Mouse (Mus musculus) hindbrain, embryonic 14.5 days (tissue): ENCODE measurements around the gene Otx1. TPM values are rescaled to one million over a fixed set of nuclear protein-coding genes. Genes with fewer than 3 reads are reported as not detected.
A peak's percentile ranks its signal among the peaks of the same experiment; 100 is the strongest.

Experiments used
- ATAC-seq: fragments of 200-750 bp; cut with Nextera tagmentation; 2 replicates; pipeline ENCODE4 v1.8.0; 2017; ENCODE audit warnings: moderate number of reproducible peaks, mild to moderate bottlenecking, moderate TSS enrichment, moderate library complexity; ENCODE audit not compliant: low FRiP score
- DNase-seq: peaks from one replicate; pipeline ENCODE4 v3.0.0-alpha.2; 2015; ENCODE audit warnings: low spot score
- H3K27ac ChIP-seq: fragments of 300-500 bp; sonication (generic); 2 replicates; pipeline ENCODE4 v1.5.1; 2014; ENCODE audit warnings: mild to moderate bottlenecking, moderate library complexity
- H3K27me3 ChIP-seq: fragments of 300-500 bp; sonication (generic); 2 replicates; pipeline ENCODE4 v1.6.1; 2014; ENCODE audit warnings: mild to moderate bottlenecking, low read length, mixed read lengths; ENCODE audit not compliant: control insufficient read depth, insufficient read depth
- H3K36me3 ChIP-seq: fragments of 300-500 bp; sonication (generic); replicated peaks from 2 replicates; pipeline ENCODE4 v1.6.1; 2014; ENCODE audit not compliant: control insufficient read depth, insufficient read depth
- H3K4me1 ChIP-seq: fragments of 300-500 bp; sonication (generic); replicated peaks from 2 replicates; pipeline ENCODE4 v1.6.1; 2014; ENCODE audit warnings: antibody characterized with exemption, low read length, mixed read lengths; ENCODE audit not compliant: control insufficient read depth, insufficient read depth
- H3K4me2 ChIP-seq: fragments of 300-500 bp; sonication (generic); replicated peaks from 2 replicates; pipeline ENCODE4 v1.6.1; 2014; ENCODE audit warnings: mild to moderate bottlenecking, moderate library complexity
- H3K4me3 ChIP-seq: fragments of 300-500 bp; sonication (generic); replicated peaks from 2 replicates; pipeline ENCODE4 v1.5.1; 2014; ENCODE audit warnings: mild to moderate bottlenecking, low read length
- H3K9ac ChIP-seq: fragments of 300-500 bp; sonication (generic); 2 replicates; pipeline ENCODE4 v1.6.1; 2014
- H3K9me3 ChIP-seq: fragments of 300-500 bp; sonication (generic); 2 replicates; pipeline ENCODE4 v1.6.1; 2016; ENCODE audit warnings: low read length; ENCODE audit not compliant: control insufficient read depth
- WGBS: fragments of 180-500 bp; shearing (Covaris S2); extraction: QIAGEN DNeasy Blood & Tissue Kit; methylation state at CpG from one replicate; pipeline ENCODE4 v1.1.7; 2014; 5-methylcytosine and 5-hydroxymethylcytosine counted together
- polyA plus RNA-seq: library from polyadenylated mRNA; unstranded; fragments of >200 nt; fragmentation: Nextera tagmentation; extraction: Ambion mirVana; gene quantifications from 2 replicates; pipeline ENCODE4 v1.2.1, GENCODE M21; 2014

Gene Otx1
- 0.37 and 1.6 TPM in 2 replicates for polyA plus RNA-seq

- Histone ChIP-seq H3K27me3 (peaks cover 100% of the 10 kb centered on the region), H3K27ac (peak within 1 kb of the TSS; percentile 47), H3K36me3 (peaks cover 5% of the 10 kb centered on the region; the same call in 1 of the 2 replicates), H3K9me3 (no peaks in the 10 kb centered on the region), H3K4me2 (peak within 1 kb of the TSS; percentile 60), H3K9ac (peak within 1 kb of the TSS; percentile 20; the same call in 1 of the 2 replicates), H3K4me3 (peak within 1 kb of the TSS; percentile 36), H3K4me1 (peaks cover 11% of the 10 kb centered on the region; the same call in 1 of the 2 replicates)
- WGBS: under 1% methylated on average over 34 of the region's 34 CpGs
- DNase-seq (peak; percentile 59), ATAC-seq (no peak)
These were observed at the start of gene Otx1 for GRCm38 (mm10) chr11:22002783-22003340. Otx1 (minus strand) TSS chr11:22002897.

GRCm38 (mm10) chr11:22050864-22051263, 48.2 kb upstream of the Otx1 start:
- WGBS: 85% methylated on average over 7 of the region's 7 CpGs
- H3K27ac ChIP-seq: no peak overlapping the region

DNA sequence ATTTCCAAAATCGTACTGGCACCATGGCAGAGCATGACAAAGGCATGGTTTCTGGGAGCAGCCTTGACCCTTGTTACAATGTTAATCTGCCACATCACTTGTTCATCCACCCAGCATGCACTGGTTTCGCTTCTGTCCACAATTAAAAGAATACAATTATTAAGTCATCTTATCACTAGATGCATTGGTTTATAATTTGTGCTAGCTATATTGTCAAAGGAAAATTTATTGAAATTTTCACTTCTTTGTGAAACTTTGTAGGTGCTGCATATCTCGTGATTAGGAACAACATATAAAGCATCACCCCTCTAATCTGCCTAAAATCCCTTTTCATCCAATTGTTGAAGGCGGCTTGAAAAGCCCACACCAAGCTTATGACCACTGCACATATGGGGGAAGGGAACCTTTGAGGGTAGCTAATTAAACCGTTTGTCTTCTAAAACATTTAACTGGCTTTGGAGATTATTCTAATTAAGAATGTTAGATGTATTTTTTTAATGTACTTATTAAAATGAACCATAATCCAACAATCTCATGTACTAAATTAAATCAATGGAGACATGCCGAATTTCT, 37.2 kb upstream of the Otx1 start:
- WGBS: 77% methylated on average over 6 of the region's 6 CpGs
- Histone ChIP-seq H3K4me3 (no peak overlapping the region), H3K4me2 (no peak overlapping the region), H3K9ac (no peak overlapping the region), H3K4me1 (no peaks in the 10 kb centered on the region), H3K27me3 (no peaks in the 10 kb centered on the region), H3K9me3 (no peaks in the 10 kb centered on the region), H3K27ac (no peak overlapping the region), H3K36me3 (no peaks in the 10 kb centered on the region)
- ATAC-seq (no peak), DNase-seq (no peak)

More at GRCm38 (mm10) chr11:22050864-22051263, 48.2 kb upstream of the Otx1 start:
- DNase-seq: no peak
- Histone ChIP-seq H3K36me3 (peaks cover 15% of the 10 kb centered on the region), H3K4me2 (no peak overlapping the region), H3K4me3 (no peak overlapping the region), H3K9ac (no peak overlapping the region), H3K4me1 (no peaks in the 10 kb centered on the region), H3K27me3 (no peaks in the 10 kb centered on the region), H3K9me3 (no peaks in the 10 kb centered on the region)
- ATAC-seq: no peak

DNA sequence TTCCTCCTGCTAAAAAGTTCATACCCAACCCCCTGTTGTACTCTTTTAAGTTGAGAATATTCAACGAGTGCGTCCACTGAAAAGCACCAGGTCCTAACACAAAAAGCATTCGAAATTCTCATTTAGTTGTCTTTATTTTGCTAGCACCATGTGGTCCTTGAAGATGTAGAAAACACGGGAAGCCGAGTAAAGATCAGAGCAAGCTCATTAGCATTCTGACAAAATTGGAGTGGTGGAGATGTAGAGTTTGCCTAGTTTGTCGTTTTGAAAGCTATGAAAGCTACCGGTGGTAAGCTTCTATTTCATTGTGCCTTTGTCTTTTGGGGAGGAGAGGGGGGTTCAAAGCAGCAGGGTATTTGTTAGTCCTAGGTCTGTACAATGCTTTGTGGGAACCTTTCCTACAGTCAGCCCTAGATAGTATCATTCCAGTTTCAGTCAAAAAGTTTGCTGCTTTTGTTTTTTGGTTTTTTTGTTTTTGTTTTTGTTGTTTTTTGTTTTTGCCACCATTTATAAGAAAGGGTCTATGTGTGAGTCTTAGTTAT, 31.9 kb upstream of the Otx1 start:
- no peaks in the 10 kb centered on the region for H3K9me3 ChIP-seq
- no peak overlapping the region for H3K27ac ChIP-seq
- no peak overlapping the region for H3K4me2 ChIP-seq
- H3K36me3 ChIP-seq: no peaks in the 10 kb centered on the region
- no peaks in the 10 kb centered on the region for H3K4me1 ChIP-seq
- H3K9ac ChIP-seq: no peak overlapping the region
- 16% methylated on average over 7 of the region's 7 CpGs for WGBS
- no peak for DNase-seq
- ATAC-seq: no peak
- H3K4me3 ChIP-seq: no peak overlapping the region
- no peaks in the 10 kb centered on the region for H3K27me3 ChIP-seq

DNA sequence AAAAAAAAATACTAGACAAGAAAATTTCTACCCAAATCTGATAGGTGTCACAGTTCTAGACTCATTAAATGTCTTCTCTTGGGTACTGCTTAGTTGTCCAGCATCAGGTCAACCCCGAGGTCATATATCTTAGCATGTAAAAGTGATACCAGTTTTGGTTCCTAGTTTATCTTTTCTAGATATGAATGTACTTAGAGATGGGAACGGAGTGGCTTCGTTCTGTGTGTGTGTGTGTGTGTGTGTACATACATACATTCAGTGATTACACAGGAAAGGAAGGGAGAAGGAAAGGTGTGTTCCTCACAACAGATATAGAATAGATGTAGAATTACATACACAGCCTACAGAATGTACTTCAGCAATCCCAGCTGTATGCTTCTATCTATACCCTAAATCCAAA, 30.9 kb upstream of the Otx1 start:
- WGBS: 94% methylated on average over 3 of the region's 3 CpGs
- DNase-seq (no peak), ATAC-seq (no peak)
- H3K4me2 ChIP-seq: no peak overlapping the region
- no peak overlapping the region for H3K4me3 ChIP-seq
- no peaks in the 10 kb centered on the region for H3K27me3 ChIP-seq
- H3K9ac ChIP-seq: no peak overlapping the region
- H3K9me3 ChIP-seq: no peaks in the 10 kb centered on the region
- no peaks in the 10 kb centered on the region for H3K4me1 ChIP-seq
- H3K27ac ChIP-seq: no peak overlapping the region
- H3K36me3 ChIP-seq: no peaks in the 10 kb centered on the region

GRCm38 (mm10) chr11:22020602-22021001, 17.9 kb upstream of the Otx1 start:
- Histone ChIP-seq H3K4me3 (no peak overlapping the region), H3K9ac (no peak overlapping the region), H3K9me3 (no peaks in the 10 kb centered on the region), H3K27me3 (peaks cover 4% of the 10 kb centered on the region; the same call in 1 of the 2 replicates), H3K36me3 (peaks cover 6% of the 10 kb centered on the region; the same call in 1 of the 2 replicates), H3K4me2 (no peak overlapping the region), H3K27ac (no peak overlapping the region), H3K4me1 (no peaks in the 10 kb centered on the region)
- WGBS: 94% methylated on average over 2 of the region's 2 CpGs
- ATAC-seq (no peak), DNase-seq (no peak)

DNA sequence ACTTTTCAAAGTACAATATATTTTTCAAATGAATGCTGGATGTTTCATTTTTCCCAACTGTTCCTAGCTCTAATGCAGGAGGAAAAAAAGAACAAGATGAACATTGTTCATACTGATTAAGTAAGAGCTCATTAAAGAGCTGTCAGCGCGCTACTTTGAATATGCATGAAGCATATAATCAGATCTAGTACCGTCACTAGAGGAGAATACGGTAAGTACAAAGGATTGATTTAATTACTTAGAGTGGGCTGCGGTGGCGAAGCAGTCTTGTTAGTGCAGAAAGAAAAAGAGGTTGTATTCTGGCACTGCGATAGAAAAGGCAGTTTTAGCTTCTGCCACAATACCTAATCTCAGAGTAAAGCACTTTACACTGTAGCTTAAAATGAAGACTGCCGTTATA, 14.7 kb upstream of the Otx1 start:
- H3K9ac ChIP-seq: no peak overlapping the region
- peaks cover 6% of the 10 kb centered on the region; the same call in 1 of the 2 replicates for H3K36me3 ChIP-seq
- H3K27ac ChIP-seq: no peak overlapping the region
- ATAC-seq (peak; percentile 68; the same call in 1 of the 2 replicates), DNase-seq (no peak)
- H3K27me3 ChIP-seq: peaks cover 16% of the 10 kb centered on the region
- WGBS: 18% methylated on average over 8 of the region's 8 CpGs
- no peak overlapping the region for H3K4me2 ChIP-seq
- no peak overlapping the region for H3K4me3 ChIP-seq
- no peaks in the 10 kb centered on the region for H3K4me1 ChIP-seq
- H3K9me3 ChIP-seq: no peaks in the 10 kb centered on the region

DNA sequence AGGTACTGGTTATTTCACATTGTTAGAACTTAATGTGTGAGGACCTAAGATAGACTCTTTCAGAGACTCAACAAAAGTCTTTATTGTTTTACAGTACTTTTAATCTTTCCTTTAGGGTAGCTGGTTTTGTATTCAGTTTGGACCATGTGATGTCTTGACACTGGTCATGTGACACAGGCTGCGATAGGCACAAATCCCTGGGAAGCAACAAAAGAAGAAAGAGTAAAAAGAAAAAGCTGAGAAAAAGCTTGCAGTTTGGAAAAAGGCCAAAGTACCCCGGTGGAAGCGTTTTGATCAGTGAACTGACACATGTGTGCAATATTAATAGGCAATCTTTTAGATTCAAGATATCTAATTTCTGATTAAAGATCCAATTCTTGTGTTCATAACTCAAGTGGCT, 13.6 kb upstream of the Otx1 start:
- 50% methylated on average over 3 of the region's 3 CpGs for WGBS
- no peak for DNase-seq

DNA sequence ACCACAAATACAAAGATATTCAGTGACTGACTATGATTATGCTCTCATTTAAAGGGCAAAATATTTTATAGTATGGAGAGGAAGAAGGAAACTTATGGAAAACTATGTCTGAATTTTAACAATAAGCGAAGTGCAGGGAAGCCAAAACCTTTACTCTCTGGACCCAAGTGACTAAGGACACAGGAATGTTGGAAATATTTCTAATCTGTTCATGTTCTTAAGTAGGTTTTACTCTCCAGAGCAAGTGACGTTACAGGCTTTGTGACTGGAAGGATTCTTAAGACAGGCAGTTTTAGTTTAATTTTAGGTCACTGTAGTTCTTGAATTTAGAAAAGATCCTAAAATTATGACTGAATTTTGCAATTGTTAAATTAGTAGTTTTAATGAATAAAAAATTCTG, 6.1 kb upstream of the Otx1 start:
- Histone ChIP-seq H3K36me3 (peaks cover 5% of the 10 kb centered on the region), H3K4me2 (peak overlapping the region; percentile 34), H3K27ac (no peak overlapping the region), H3K4me3 (no peak overlapping the region), H3K4me1 (peaks cover 4% of the 10 kb centered on the region; the same call in 1 of the 2 replicates), H3K9ac (no peak overlapping the region), H3K9me3 (no peaks in the 10 kb centered on the region), H3K27me3 (peaks cover 83% of the 10 kb centered on the region)
- DNase-seq: no peak
- WGBS: 21% methylated on average over 2 of the region's 2 CpGs
- ATAC-seq: no peak

More for the DNA sequence above, 13.6 kb upstream of the Otx1 start:
- Histone ChIP-seq H3K9me3 (no peaks in the 10 kb centered on the region), H3K9ac (no peak overlapping the region), H3K4me2 (no peak overlapping the region), H3K36me3 (no peaks in the 10 kb centered on the region; the same call in 1 of the 2 replicates), H3K4me1 (no peaks in the 10 kb centered on the region), H3K4me3 (no peak overlapping the region), H3K27me3 (peaks cover 20% of the 10 kb centered on the region), H3K27ac (no peak overlapping the region)
- no peak for ATAC-seq
